In genomic region chr3:145798042-145798441, GRCm38 (mm10) we compare ENCODE assay signal across 12 mouse cellular contexts. TPM values are rescaled to one million over a fixed set of nuclear protein-coding genes. Genes with fewer than 3 reads are reported as not detected.
DNase-seq lines count a peak whose midpoint lies in the region; ATAC-seq and TF ChIP-seq lines count a peak whose summit lies in the region.
"Had no signal": no experiment of that assay in that cellular context is flagged by ENCODE, and none has a peak within 500 bp of the region (broad histone marks: within the 10 kb centered on the region; RNA-seq: fewer than 3 reads in every experiment).

No protein-coding gene starts in this region.

- TF ChIP-seq CTCF in hindbrain, postnatal 0 days (IDR thresholded peaks at IDR 0.05; ENCODE audit: low read depth) = no peak

- 0 out of 2 replicates have a peak overlapping the region, but pooled peaks have one; percentile 30 for H3K27ac ChIP-seq in hindbrain, embryonic 10.5 days
- no peak overlapping the region for H3K27ac ChIP-seq in hindbrain, postnatal 0 days
- peak overlapping the region; percentile 61 for H3K27ac ChIP-seq in lung, embryonic 16.5 days (ENCODE audit: low read length)
- H3K27ac ChIP-seq in intestine, embryonic 15.5 days = peak overlapping the region; percentile 15; the same call in 1 of the 2 replicates
- peak overlapping the region; percentile 37 for H3K27ac ChIP-seq in liver, embryonic 13.5 days
- H3K27ac ChIP-seq: embryonic facial prominence, embryonic 15.5 days had no signal

- H3K36me3 ChIP-seq in hindbrain, embryonic 10.5 days = no peaks in the 10 kb centered on the region; the same call in 1 of the 2 replicates
- H3K36me3 ChIP-seq in hindbrain, postnatal 0 days (ENCODE audit: insufficient read depth, low read length) = no peaks in the 10 kb centered on the region
- H3K36me3 ChIP-seq in lung, embryonic 16.5 days (ENCODE audit: control insufficient read depth, insufficient read depth, low read length) = no peaks in the 10 kb centered on the region
- no peaks in the 10 kb centered on the region for H3K36me3 ChIP-seq in intestine, embryonic 15.5 days
- no peaks in the 10 kb centered on the region for H3K36me3 ChIP-seq in liver, embryonic 13.5 days
- H3K36me3 ChIP-seq: embryonic facial prominence, embryonic 15.5 days had no signal

- no peak overlapping the region for H3K4me2 ChIP-seq in hindbrain, postnatal 0 days (ENCODE audit: low read depth, low read length)
- H3K4me2 ChIP-seq in lung, embryonic 16.5 days (ENCODE audit: low read depth, low read length) = no peak overlapping the region
- H3K4me2 ChIP-seq in intestine, embryonic 15.5 days (replicated peaks) = no peak overlapping the region
- H3K4me2 ChIP-seq in liver, embryonic 13.5 days = no peak overlapping the region
- H3K4me2 ChIP-seq: embryonic facial prominence, embryonic 15.5 days had no signal

- ATAC-seq in hindbrain, postnatal 0 days = no peak
- peak; percentile 4; the same call in 1 of the 2 replicates for ATAC-seq in lung, embryonic 16.5 days (ENCODE audit: low read depth)
- 0 out of 2 replicates have a peak, but pooled peaks have one; percentile 16 for ATAC-seq in intestine, embryonic 15.5 days
- ATAC-seq in liver, embryonic 13.5 days (ENCODE audit: low read depth) = peak; percentile 29; the same call in 1 of the 2 replicates

- no peak overlapping the region for H3K4me3 ChIP-seq in hindbrain, embryonic 10.5 days
- no peak overlapping the region for H3K4me3 ChIP-seq in hindbrain, postnatal 0 days (ENCODE audit: low read length)
- no peak overlapping the region for H3K4me3 ChIP-seq in lung, embryonic 16.5 days (ENCODE audit: low read length)
- H3K4me3 ChIP-seq in intestine, embryonic 15.5 days (replicated peaks) = no peak overlapping the region
- H3K4me3 ChIP-seq in liver, embryonic 13.5 days (replicated peaks) = no peak overlapping the region
- H3K4me3 ChIP-seq: embryonic facial prominence, embryonic 15.5 days had no signal

- DNase-seq in hindbrain, embryonic 10.5 days (ENCODE audit: low spot score) = no peak
- no peak for DNase-seq in hindbrain, postnatal 0 days (ENCODE audit: low spot score)
- no peak for DNase-seq in lung, postnatal 10 days
- DNase-seq in liver, embryonic 13.5 days = no peak
- no peak for DNase-seq in cerebellum, postnatal 4 days (ENCODE audit: low spot score in 2 of 2)
- DNase-seq: cerebellum, adult 11 months; layer of hippocampus, adult 9-11 months; thymus, postnatal 25 days had no signal

- no peaks in the 10 kb centered on the region for H3K9me3 ChIP-seq in hindbrain, embryonic 10.5 days
- H3K9me3 ChIP-seq in hindbrain, postnatal 0 days (ENCODE audit: low read length) = no peaks in the 10 kb centered on the region
- H3K9me3 ChIP-seq in lung, embryonic 16.5 days (ENCODE audit: control insufficient read depth, low read length) = no peaks in the 10 kb centered on the region
- no peaks in the 10 kb centered on the region for H3K9me3 ChIP-seq in intestine, embryonic 15.5 days
- no peaks in the 10 kb centered on the region for H3K9me3 ChIP-seq in liver, embryonic 13.5 days (replicated peaks)
- H3K9me3 ChIP-seq: embryonic facial prominence, embryonic 15.5 days had no signal

- H3K4me1 ChIP-seq in hindbrain, embryonic 10.5 days (replicated peaks) = 0 out of 2 replicates have a peak, but pooled peaks cover 3% of the 10 kb centered on the region
- H3K4me1 ChIP-seq in hindbrain, postnatal 0 days (ENCODE audit: insufficient read depth, low read length) = no peaks in the 10 kb centered on the region
- peaks cover 34% of the 10 kb centered on the region for H3K4me1 ChIP-seq in lung, embryonic 16.5 days (replicated peaks; ENCODE audit: control insufficient read depth, insufficient read depth, low read length)
- peaks cover 19% of the 10 kb centered on the region for H3K4me1 ChIP-seq in intestine, embryonic 15.5 days (replicated peaks)
- peaks cover 38% of the 10 kb centered on the region for H3K4me1 ChIP-seq in liver, embryonic 13.5 days (replicated peaks)

- no peaks in the 10 kb centered on the region for H3K27me3 ChIP-seq in hindbrain, embryonic 10.5 days (ENCODE audit: insufficient read depth, poor library complexity, severe bottlenecking)
- H3K27me3 ChIP-seq in hindbrain, postnatal 0 days (ENCODE audit: insufficient read depth, low read length) = no peaks in the 10 kb centered on the region
- H3K27me3 ChIP-seq in lung, embryonic 16.5 days (ENCODE audit: control insufficient read depth, insufficient read depth, low read depth, low read length) = no peaks in the 10 kb centered on the region
- no peaks in the 10 kb centered on the region for H3K27me3 ChIP-seq in intestine, embryonic 15.5 days (replicated peaks)
- no peaks in the 10 kb centered on the region for H3K27me3 ChIP-seq in liver, embryonic 13.5 days
- H3K27me3 ChIP-seq: embryonic facial prominence, embryonic 15.5 days had no signal

- H3K9ac ChIP-seq in hindbrain, postnatal 0 days (replicated peaks; ENCODE audit: low read length) = no peak overlapping the region
- H3K9ac ChIP-seq in lung, embryonic 16.5 days (ENCODE audit: low read length) = no peak overlapping the region
- H3K9ac ChIP-seq in intestine, embryonic 15.5 days = no peak overlapping the region
- H3K9ac ChIP-seq in liver, embryonic 13.5 days = no peak overlapping the region
- H3K9ac ChIP-seq: embryonic facial prominence, embryonic 15.5 days had no signal

- WGBS in hindbrain, embryonic 10.5 days = 81% methylated on average over 10 of the region's 10 CpGs
- 84% methylated on average over 10 of the region's 10 CpGs for WGBS in hindbrain, postnatal 0 days
- 36% methylated on average over 10 of the region's 10 CpGs for WGBS in lung, embryonic 16.5 days
- WGBS in intestine, embryonic 15.5 days = 53% methylated on average over 10 of the region's 10 CpGs
- 69% methylated on average over 10 of the region's 10 CpGs for WGBS in liver, embryonic 13.5 days (ENCODE audit: insufficient replicate concordance)

RNA-seq across cellular contexts. Expression of gene Ddah1, which starts 39.6 kb away (rescaled TPM):
- 22.3 and 24.7 TPM in 2 replicates for polyA plus RNA-seq in hindbrain, embryonic 10.5 days (2016; fragmentation: Nextera tagmentation; extraction: Ambion mirVana)
- total RNA-seq in hindbrain, postnatal 0 days (2014; rRNA removed) = 125 and 126 TPM in 2 replicates
- polyA plus RNA-seq in hindbrain, postnatal 0 days (2015; fragmentation: Nextera tagmentation; extraction: Ambion mirVana) = 164 and 170 TPM in 2 replicates
- polyA plus RNA-seq in lung, embryonic 16.5 days (2015; fragmentation: Nextera tagmentation; extraction: Ambion mirVana) = 22.0 and 22.4 TPM in 2 replicates
- 45.3 and 53.5 TPM in 2 replicates for polyA plus RNA-seq in intestine, embryonic 15.5 days (2015; fragmentation: Nextera tagmentation; extraction: Ambion mirVana)
- polyA plus RNA-seq in liver, embryonic 13.5 days (2015; fragmentation: Nextera tagmentation; extraction: Ambion mirVana) = 37.6 and 39.3 TPM in 2 replicates
- total RNA-seq: common myeloid progenitor, adult 5-6 weeks had no signal
